Mouse (Mus musculus) forebrain, embryonic 16.5 days (tissue): Measurements from ENCODE around the gene Ttll6. TPM values are rescaled to one million over a fixed set of nuclear protein-coding genes. Genes with fewer than 3 reads are reported as not detected.
A peak's percentile ranks its signal among the peaks of the same experiment; 100 is the strongest.

Experiments
- ATAC-seq: fragments of 200-750 bp; cut with Nextera tagmentation; 2 replicates; pipeline ENCODE4 v1.8.0; 2017; ENCODE audit warnings: mild to moderate bottlenecking, moderate library complexity
- H3K27ac ChIP-seq: fragments of 300-500 bp; sonication (generic); 2 replicates; pipeline ENCODE4 v1.5.1; 2014; ENCODE audit warnings: low read length, control low read depth
- H3K27me3 ChIP-seq: fragments of 300-500 bp; sonication (generic); replicated peaks from 2 replicates; pipeline ENCODE4 v1.6.1; 2014; ENCODE audit warnings: low read length; ENCODE audit not compliant: control insufficient read depth, insufficient read depth
- H3K36me3 ChIP-seq: fragments of 300-500 bp; sonication (generic); 2 replicates; pipeline ENCODE4 v1.6.1; 2014; ENCODE audit not compliant: control insufficient read depth, insufficient read depth
- H3K4me1 ChIP-seq: fragments of 300-500 bp; sonication (generic); replicated peaks from 2 replicates; pipeline ENCODE4 v1.6.1; 2014; ENCODE audit warnings: low read length; ENCODE audit not compliant: control insufficient read depth, insufficient read depth
- H3K4me2 ChIP-seq: fragments of 300-500 bp; sonication (generic); 2 replicates; pipeline ENCODE4 v1.6.1; 2014; ENCODE audit warnings: mild to moderate bottlenecking, low read length, control low read depth
- H3K4me3 ChIP-seq: fragments of 300-500 bp; sonication (generic); replicated peaks from 2 replicates; pipeline ENCODE4 v1.5.1; 2014; ENCODE audit warnings: mild to moderate bottlenecking, low read length, control low read depth
- H3K9ac ChIP-seq: fragments of 300-500 bp; sonication (generic); replicated peaks from 2 replicates; pipeline ENCODE4 v1.6.1; 2014; ENCODE audit warnings: low read depth, low read length, control low read depth
- H3K9me3 ChIP-seq: fragments of 300-500 bp; sonication (generic); 2 replicates; pipeline ENCODE4 v1.6.1; 2016; ENCODE audit warnings: low read length; ENCODE audit not compliant: control insufficient read depth
- WGBS: fragments of 180-500 bp; shearing (Covaris S2); extraction: QIAGEN DNeasy Blood & Tissue Kit; methylation state at CpG from one replicate; pipeline ENCODE4 v1.1.7; 2014; 5-methylcytosine and 5-hydroxymethylcytosine counted together
- polyA plus RNA-seq: library from polyadenylated mRNA; unstranded; fragments of >200 nt; fragmentation: Nextera tagmentation; extraction: Ambion mirVana; gene quantifications from 2 replicates; pipeline ENCODE4 v1.2.1, GENCODE M21; 2015

Gene Ttll6
- polyA plus RNA-seq, 1 experiment from 2014 or later = 0.09 TPM

GRCm38 (mm10) chr11:96184233-96184632 is 50.6 kb downstream of the Ttll6 start:
- Histone ChIP-seq H3K27me3 (peaks cover 90% of the 10 kb centered on the region), H3K4me2 (no peak overlapping the region), H3K9me3 (no peaks in the 10 kb centered on the region), H3K4me3 (no peak overlapping the region), H3K4me1 (no peaks in the 10 kb centered on the region), H3K9ac (no peak overlapping the region), H3K36me3 (no peaks in the 10 kb centered on the region), H3K27ac (no peak overlapping the region)
- ATAC-seq = no peak

- no peaks in the 10 kb centered on the region for H3K36me3 ChIP-seq
- no peak for ATAC-seq
- H3K27ac ChIP-seq = no peak overlapping the region
- no peak overlapping the region for H3K4me2 ChIP-seq
- H3K27me3 ChIP-seq = peaks cover 91% of the 10 kb centered on the region
- no peaks in the 10 kb centered on the region for H3K4me1 ChIP-seq
- no peaks in the 10 kb centered on the region for H3K9me3 ChIP-seq
- H3K9ac ChIP-seq = no peak overlapping the region
- WGBS = 11% methylated on average over 4 of the region's 4 CpGs
- H3K4me3 ChIP-seq = no peak overlapping the region
Observed at GRCm38 (mm10) chr11:96187321-96187720, 53.7 kb downstream of the Ttll6 start.

GRCm38 (mm10) chr11:96189810-96190522 is 56.4 kb downstream of the Ttll6 start:
- no peak overlapping the region for H3K27ac ChIP-seq
- no peaks in the 10 kb centered on the region for H3K9me3 ChIP-seq
- ATAC-seq = no peak
- H3K4me3 ChIP-seq = no peak overlapping the region
- H3K27me3 ChIP-seq = peaks cover 96% of the 10 kb centered on the region
- under 1% methylated on average over 28 of the region's 28 CpGs for WGBS
- H3K4me2 ChIP-seq = no peak overlapping the region
- H3K4me1 ChIP-seq = no peaks in the 10 kb centered on the region
- no peak overlapping the region for H3K9ac ChIP-seq
- H3K36me3 ChIP-seq = no peaks in the 10 kb centered on the region

GRCm38 (mm10) chr11:96191132-96191531 is 57.5 kb downstream of the Ttll6 start:
- Histone ChIP-seq H3K4me1 (no peaks in the 10 kb centered on the region), H3K4me2 (no peak overlapping the region), H3K27ac (no peak overlapping the region), H3K4me3 (no peak overlapping the region), H3K9ac (no peak overlapping the region), H3K36me3 (no peaks in the 10 kb centered on the region), H3K9me3 (no peaks in the 10 kb centered on the region), H3K27me3 (peaks cover 96% of the 10 kb centered on the region)
- ATAC-seq = no peak
- WGBS = 3% methylated on average over 5 of the region's 5 CpGs

GRCm38 (mm10) chr11:96193521-96194400 is 60.2 kb downstream of the Ttll6 start, which contains the start of gene Hoxb13:
Hoxb13 (plus strand) TSS chr11:96194316.
- H3K27me3 ChIP-seq = peaks cover 97% of the 10 kb centered on the region
- H3K4me3 ChIP-seq = peak within 1 kb of the TSS; percentile 22
- no peaks in the 10 kb centered on the region for H3K36me3 ChIP-seq
- no peak within 1 kb of the TSS for H3K27ac ChIP-seq
- under 1% methylated on average over 35 of the region's 35 CpGs for WGBS
- no peaks in the 10 kb centered on the region for H3K4me1 ChIP-seq
- ATAC-seq = peak; percentile 62; the same call in 1 of the 2 replicates
- peak within 1 kb of the TSS; percentile 33 for H3K4me2 ChIP-seq
- no peak within 1 kb of the TSS for H3K9ac ChIP-seq
- no peaks in the 10 kb centered on the region for H3K9me3 ChIP-seq

GRCm38 (mm10) chr11:96194401-96194710 is 60.8 kb downstream of the Ttll6 start:
- ATAC-seq = no peak
- no peak overlapping the region for H3K27ac ChIP-seq
- peaks cover 95% of the 10 kb centered on the region for H3K27me3 ChIP-seq
- H3K36me3 ChIP-seq = no peaks in the 10 kb centered on the region
- H3K9ac ChIP-seq = no peak overlapping the region
- no peaks in the 10 kb centered on the region for H3K4me1 ChIP-seq
- peak overlapping the region; percentile 22 for H3K4me3 ChIP-seq
- H3K4me2 ChIP-seq = peak overlapping the region; percentile 33
- no peaks in the 10 kb centered on the region for H3K9me3 ChIP-seq
- 3% methylated on average over 10 of the region's 10 CpGs for WGBS

- H3K4me3 ChIP-seq = no peak overlapping the region
- H3K4me2 ChIP-seq = no peak overlapping the region
- no peak for ATAC-seq
- WGBS = 7% methylated on average over 11 of the region's 11 CpGs
- H3K4me1 ChIP-seq = no peaks in the 10 kb centered on the region
- H3K9me3 ChIP-seq = no peaks in the 10 kb centered on the region
- H3K27ac ChIP-seq = no peak overlapping the region
- no peak overlapping the region for H3K9ac ChIP-seq
- H3K36me3 ChIP-seq = no peaks in the 10 kb centered on the region
- peaks cover 98% of the 10 kb centered on the region for H3K27me3 ChIP-seq
Observed at GRCm38 (mm10) chr11:96194961-96195640, 61.5 kb downstream of the Ttll6 start.

GRCm38 (mm10) chr11:96195769-96196280 is 62.2 kb downstream of the Ttll6 start:
- H3K36me3 ChIP-seq = no peaks in the 10 kb centered on the region
- no peak overlapping the region for H3K27ac ChIP-seq
- WGBS = 2% methylated on average over 20 of the region's 20 CpGs
- no peak overlapping the region for H3K4me2 ChIP-seq
- peaks cover 98% of the 10 kb centered on the region for H3K27me3 ChIP-seq
- H3K4me1 ChIP-seq = no peaks in the 10 kb centered on the region
- no peak overlapping the region for H3K9ac ChIP-seq
- H3K4me3 ChIP-seq = no peak overlapping the region
- no peak for ATAC-seq
- H3K9me3 ChIP-seq = no peaks in the 10 kb centered on the region

- no peaks in the 10 kb centered on the region for H3K4me1 ChIP-seq
- no peak overlapping the region for H3K4me3 ChIP-seq
- no peaks in the 10 kb centered on the region for H3K36me3 ChIP-seq
- no peak for ATAC-seq
- no peak overlapping the region for H3K9ac ChIP-seq
- no peaks in the 10 kb centered on the region for H3K9me3 ChIP-seq
- 2% methylated on average over 12 of the region's 12 CpGs for WGBS
- no peak overlapping the region for H3K4me2 ChIP-seq
- H3K27ac ChIP-seq = no peak overlapping the region
- H3K27me3 ChIP-seq = peaks cover 98% of the 10 kb centered on the region
Observed at GRCm38 (mm10) chr11:96198642-96199041, 65.1 kb downstream of the Ttll6 start.
